Mouse (Mus musculus): Measurements from ENCODE around the gene Pdzrn4. TPM values are rescaled to one million over a fixed set of nuclear protein-coding genes. Genes with fewer than 3 reads are reported as not detected.
A peak's percentile ranks its signal among the peaks of the same experiment; 100 is the strongest.
"Not testable (repeated sequence)": the region's sequence is repeated elsewhere in the genome, so short reads cannot be mapped to it uniquely, and the experiment has no call there.

Gene Pdzrn4
- polyA plus RNA-seq (2015; fragmentation: Nextera tagmentation; extraction: Ambion mirVana), result 2.9 and 3.0 TPM in 2 replicates

- ATAC-seq (ENCODE audit: insufficient number of reproducible peaks, low FRiP score, low TSS enrichment, low read depth), result 0 out of 2 replicates have a peak, but pooled peaks have one; percentile 40
- Histone ChIP-seq H3K4me1 (peaks cover 15% of the 10 kb centered on the region), H3K9me3 (0 out of 2 replicates have a peak, but pooled peaks cover 3% of the 10 kb centered on the region), H3K4me2 (peak within 1 kb of the TSS; percentile 83), H3K27ac (no peak within 1 kb of the TSS), H3K9ac (peak within 1 kb of the TSS; percentile 28; the same call in 1 of the 2 replicates), H3K27me3 (peaks cover 31% of the 10 kb centered on the region), H3K36me3 (no peaks in the 10 kb centered on the region), H3K4me3 (peak within 1 kb of the TSS; percentile 43)
- under 1% methylated on average over 65 of the region's 65 CpGs for WGBS
These were observed at the start of gene Pdzrn4 for GRCm38 (mm10) chr15:92396770-92397608. Gene Pdzrn4 (plus strand): TSS chr15:92396881.

- Histone ChIP-seq H3K4me1 (no peaks in the 10 kb centered on the region), H3K9me3 (no peaks in the 10 kb centered on the region), H3K27me3 (no peaks in the 10 kb centered on the region), H3K9ac (no peak overlapping the region), H3K4me2 (no peak overlapping the region), H3K4me3 (no peak overlapping the region), H3K36me3 (no peaks in the 10 kb centered on the region), H3K27ac (no peak overlapping the region)
- 38% methylated on average over 4 of the region's 4 CpGs for WGBS
- no peak for ATAC-seq (ENCODE audit: insufficient number of reproducible peaks, low FRiP score, low TSS enrichment, low read depth)
These were observed 49.3 kb upstream of the Pdzrn4 start for GRCm38 (mm10) chr15:92347426-92347825.

GRCm38 (mm10) chr15:92347902-92348301 lies 48.8 kb upstream of the Pdzrn4 start:
- ATAC-seq (ENCODE audit: insufficient number of reproducible peaks, low FRiP score, low TSS enrichment, low read depth), result no peak
- Histone ChIP-seq H3K4me1 (no peaks in the 10 kb centered on the region), H3K27me3 (no peaks in the 10 kb centered on the region), H3K27ac (no peak overlapping the region), H3K4me3 (no peak overlapping the region), H3K9ac (no peak overlapping the region), H3K4me2 (no peak overlapping the region), H3K9me3 (no peaks in the 10 kb centered on the region), H3K36me3 (no peaks in the 10 kb centered on the region)
- 43% methylated on average over 3 of the region's 3 CpGs for WGBS

GRCm38 (mm10) chr15:92348453-92348852 lies 48.2 kb upstream of the Pdzrn4 start:
- H3K27ac ChIP-seq; H3K36me3 ChIP-seq; H3K4me3 ChIP-seq; H3K4me1 ChIP-seq; H3K27me3 ChIP-seq; H3K9me3 ChIP-seq; H3K9ac ChIP-seq; ATAC-seq (ENCODE audit: insufficient number of reproducible peaks, low FRiP score, low TSS enrichment, low read depth); H3K4me2 ChIP-seq: not testable (repeated sequence)

GRCm38 (mm10) chr15:92364153-92364552 lies 32.5 kb upstream of the Pdzrn4 start:
- Histone ChIP-seq H3K4me3 (no peak overlapping the region), H3K9ac (no peak overlapping the region), H3K36me3 (no peaks in the 10 kb centered on the region), H3K4me1 (no peaks in the 10 kb centered on the region), H3K27me3 (no peaks in the 10 kb centered on the region), H3K27ac (no peak overlapping the region), H3K9me3 (no peaks in the 10 kb centered on the region), H3K4me2 (no peak overlapping the region)
- ATAC-seq (ENCODE audit: insufficient number of reproducible peaks, low FRiP score, low TSS enrichment, low read depth), result no peak
- 33% methylated on average over 6 of the region's 6 CpGs for WGBS

GRCm38 (mm10) chr15:92364592-92364991 lies 32.1 kb upstream of the Pdzrn4 start:
- Histone ChIP-seq H3K4me3 (no peak overlapping the region), H3K27ac (no peak overlapping the region), H3K36me3 (no peaks in the 10 kb centered on the region), H3K9me3 (no peaks in the 10 kb centered on the region), H3K9ac (no peak overlapping the region), H3K4me1 (no peaks in the 10 kb centered on the region), H3K4me2 (no peak overlapping the region), H3K27me3 (no peaks in the 10 kb centered on the region)
- ATAC-seq (ENCODE audit: insufficient number of reproducible peaks, low FRiP score, low TSS enrichment, low read depth), result no peak

- Histone ChIP-seq H3K4me2 (no peak overlapping the region), H3K27ac (no peak overlapping the region), H3K9ac (no peak overlapping the region), H3K36me3 (no peaks in the 10 kb centered on the region), H3K4me3 (no peak overlapping the region), H3K4me1 (peaks cover 15% of the 10 kb centered on the region), H3K9me3 (0 out of 2 replicates have a peak, but pooled peaks cover 3% of the 10 kb centered on the region), H3K27me3 (peaks cover 31% of the 10 kb centered on the region)
- no peak for ATAC-seq (ENCODE audit: insufficient number of reproducible peaks, low FRiP score, low TSS enrichment, low read depth)
- 83% methylated on average over 5 of the region's 5 CpGs for WGBS
These were observed 1.9 kb upstream of the Pdzrn4 start for GRCm38 (mm10) chr15:92394811-92395210.

GRCm38 (mm10) chr15:92398747-92399146 lies 2.1 kb downstream of the Pdzrn4 start:
- no peak overlapping the region for H3K27ac ChIP-seq
- WGBS, result 29% methylated on average over 2 of the region's 2 CpGs
- H3K4me3 ChIP-seq, result no peak overlapping the region
- ATAC-seq (ENCODE audit: insufficient number of reproducible peaks, low FRiP score, low TSS enrichment, low read depth), result no peak
- H3K9ac ChIP-seq, result no peak overlapping the region
- H3K9me3 ChIP-seq, result 0 out of 2 replicates have a peak, but pooled peaks cover 3% of the 10 kb centered on the region
- H3K27me3 ChIP-seq, result peaks cover 31% of the 10 kb centered on the region
- H3K36me3 ChIP-seq, result no peaks in the 10 kb centered on the region
- H3K4me1 ChIP-seq, result peaks cover 15% of the 10 kb centered on the region
- no peak overlapping the region for H3K4me2 ChIP-seq

GRCm38 (mm10) chr15:92399278-92399677 lies 2.6 kb downstream of the Pdzrn4 start:
- H3K9ac ChIP-seq, result no peak overlapping the region
- H3K9me3 ChIP-seq, result 0 out of 2 replicates have a peak, but pooled peaks cover 3% of the 10 kb centered on the region
- peaks cover 15% of the 10 kb centered on the region for H3K4me1 ChIP-seq
- no peak overlapping the region for H3K27ac ChIP-seq
- WGBS, result 23% methylated on average over 5 of the region's 5 CpGs
- H3K27me3 ChIP-seq, result peaks cover 31% of the 10 kb centered on the region
- H3K4me3 ChIP-seq, result no peak overlapping the region
- no peak for ATAC-seq (ENCODE audit: insufficient number of reproducible peaks, low FRiP score, low TSS enrichment, low read depth)
- no peak overlapping the region for H3K4me2 ChIP-seq
- H3K36me3 ChIP-seq, result no peaks in the 10 kb centered on the region

GRCm38 (mm10) chr15:92401554-92401953 lies 4.9 kb downstream of the Pdzrn4 start:
- WGBS, result 61% methylated on average over 6 of the region's 6 CpGs
- no peak for ATAC-seq (ENCODE audit: insufficient number of reproducible peaks, low FRiP score, low TSS enrichment, low read depth)
- no peak overlapping the region for H3K4me3 ChIP-seq
- H3K27me3 ChIP-seq, result peaks cover 20% of the 10 kb centered on the region
- no peak overlapping the region for H3K27ac ChIP-seq
- H3K36me3 ChIP-seq, result no peaks in the 10 kb centered on the region
- peaks cover 14% of the 10 kb centered on the region for H3K4me1 ChIP-seq
- no peak overlapping the region for H3K9ac ChIP-seq
- H3K9me3 ChIP-seq, result no peaks in the 10 kb centered on the region
- no peak overlapping the region for H3K4me2 ChIP-seq

GRCm38 (mm10) chr15:92415323-92415722 lies 18.6 kb downstream of the Pdzrn4 start:
- Histone ChIP-seq H3K36me3 (no peaks in the 10 kb centered on the region), H3K4me2 (no peak overlapping the region), H3K4me3 (no peak overlapping the region), H3K4me1 (no peaks in the 10 kb centered on the region; the same call in 1 of the 2 replicates), H3K27me3 (no peaks in the 10 kb centered on the region), H3K9ac (no peak overlapping the region), H3K9me3 (no peaks in the 10 kb centered on the region), H3K27ac (no peak overlapping the region)
- no peak for ATAC-seq (ENCODE audit: insufficient number of reproducible peaks, low FRiP score, low TSS enrichment, low read depth)
- WGBS, result 13% methylated on average over 4 of the region's 4 CpGs

GRCm38 (mm10) chr15:92416141-92416540 lies 19.5 kb downstream of the Pdzrn4 start:
- Histone ChIP-seq H3K4me3 (no peak overlapping the region), H3K9ac (no peak overlapping the region), H3K9me3 (no peaks in the 10 kb centered on the region), H3K27me3 (no peaks in the 10 kb centered on the region), H3K4me2 (no peak overlapping the region), H3K4me1 (no peaks in the 10 kb centered on the region; the same call in 1 of the 2 replicates), H3K27ac (no peak overlapping the region), H3K36me3 (no peaks in the 10 kb centered on the region)
- 60% methylated on average over 6 of the region's 6 CpGs for WGBS
- ATAC-seq (ENCODE audit: insufficient number of reproducible peaks, low FRiP score, low TSS enrichment, low read depth), result no peak

Data from limb, embryonic 15.5 days (tissue).